Mouse (Mus musculus) left cerebral cortex, adult 6 months (tissue): ENCODE measurements around the gene Cldn34c2. TPM values are rescaled to one million over a fixed set of nuclear protein-coding genes. Genes with fewer than 3 reads are reported as not detected.

Source experiments
- long read RNA-seq, 2 experiments: library from polyadenylated mRNA; unstranded; transcript quantifications; one replicate each; pipeline ENCODE4 v2.0.0; 2019 to 2020
- polyA plus RNA-seq: library from polyadenylated mRNA; unstranded; fragments of <200 nt; fragmentation: Nextera tagmentation; gene quantifications from 2 replicates; pipeline ENCODE4 v1.2.3, GENCODE M21; 2021

Cldn34c2 gene
- polyA plus RNA-seq: not detected in 2 replicates
- long read RNA-seq, experiment 1: 0 reads
- long read RNA-seq, experiment 2: 0 reads

DNA sequence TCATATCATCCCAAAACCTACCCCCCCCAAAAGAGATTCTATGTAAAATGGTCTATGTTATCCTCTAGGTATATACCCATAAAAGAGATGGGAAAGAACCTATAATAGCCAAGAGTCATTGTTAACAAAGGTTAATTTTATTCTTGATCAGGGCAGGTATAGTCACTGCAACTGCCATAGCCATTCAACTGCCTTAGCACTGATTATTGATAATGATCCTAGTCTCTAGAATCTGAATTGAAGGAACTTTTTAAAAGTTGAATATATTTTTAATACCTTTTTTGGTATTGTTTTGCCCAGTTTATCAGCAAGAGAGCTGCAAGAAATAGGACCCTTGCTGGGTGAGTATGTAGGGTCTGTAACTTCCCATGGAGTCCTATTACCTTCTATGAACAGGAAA lies at the start of gene Cldn34c2:
Gene Cldn34c2, plus strand, starts transcription at position 301 of the 400 bp plus-strand sequence.

Other genes with a start within 250 kb of the Cldn34c2 start
- gene Gm17467, start 123.1 kb downstream of the Cldn34c2 start, polyA plus RNA-seq: not detected in 2 replicates
- gene Cldn34c3, start 212.0 kb downstream of the Cldn34c2 start, polyA plus RNA-seq: not detected in 2 replicates